Mouse (Mus musculus): ENCODE data around the gene Mtus2.
"Not testable (repeated sequence)": the region's sequence is repeated elsewhere in the genome, so short reads cannot be mapped to it uniquely, and the experiment has no call there.

The Mtus2 gene

GRCm38 (mm10) chr5:147956821-147957564 lies at the start of gene Mtus2:
Gene Mtus2, plus strand, starts transcription at chr5:147957320.
- peak; percentile 79 for DNase-seq

- DNase-seq, result no peak
These were observed 49.3 kb upstream of the Mtus2 start for GRCm38 (mm10) chr5:147907851-147908250.

- DNase-seq, result peak; percentile 30
These were observed 46.2 kb upstream of the Mtus2 start for GRCm38 (mm10) chr5:147910807-147911509.

DNA sequence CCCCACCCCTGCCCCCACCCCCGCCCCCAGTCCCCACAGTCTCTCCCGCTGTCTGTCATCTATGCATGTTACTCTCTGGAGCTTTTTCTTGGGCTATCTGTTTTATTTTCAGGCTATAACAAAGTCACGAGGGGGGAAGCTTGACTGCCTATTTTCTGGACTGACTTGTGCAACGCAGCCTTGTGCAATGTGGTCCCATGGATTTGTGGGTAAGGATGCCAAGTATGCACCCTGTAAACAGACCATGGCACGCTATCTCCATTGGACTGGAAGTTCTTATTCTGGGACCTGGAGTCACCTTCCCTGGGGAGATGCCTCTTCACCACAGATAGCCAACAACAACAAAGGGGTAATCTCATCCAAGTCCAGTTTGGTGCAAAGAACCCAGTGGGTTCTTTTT lies 45.4 kb upstream of the Mtus2 start:
- peak; percentile 84 for DNase-seq

DNA sequence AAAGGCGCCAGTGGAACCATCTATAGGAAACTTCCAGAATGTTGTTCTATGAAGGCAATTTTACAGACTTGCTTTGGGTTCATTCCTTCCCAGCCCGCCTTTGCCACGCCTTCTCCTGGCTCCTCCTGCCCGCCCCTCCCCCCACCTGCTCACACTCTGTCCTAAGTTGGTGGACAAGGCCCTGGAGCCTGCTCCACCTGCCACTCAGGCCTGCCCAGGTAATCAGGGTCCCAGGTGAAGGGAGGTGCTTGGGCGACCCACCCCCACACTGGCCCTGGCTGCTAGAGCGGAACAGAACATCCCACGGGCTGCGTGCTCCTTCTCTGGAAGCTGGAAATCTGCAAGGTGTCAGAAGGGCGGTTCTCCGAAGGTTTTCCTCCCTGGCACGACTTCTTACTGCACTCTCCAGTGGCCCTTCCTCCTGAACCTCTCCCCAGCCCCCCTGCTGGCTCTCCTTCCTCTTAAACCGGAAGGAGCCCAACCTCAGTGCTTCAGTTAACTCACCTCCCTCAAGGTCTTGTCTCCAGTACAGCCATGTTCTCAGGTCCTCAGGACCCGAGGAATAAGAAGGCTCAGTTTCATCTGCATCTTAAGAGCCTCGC lies 43.8 kb upstream of the Mtus2 start:
- DNase-seq, result peak; percentile 50

- no peak for DNase-seq
These were observed 42.0 kb upstream of the Mtus2 start for GRCm38 (mm10) chr5:147915038-147915566.

DNA sequence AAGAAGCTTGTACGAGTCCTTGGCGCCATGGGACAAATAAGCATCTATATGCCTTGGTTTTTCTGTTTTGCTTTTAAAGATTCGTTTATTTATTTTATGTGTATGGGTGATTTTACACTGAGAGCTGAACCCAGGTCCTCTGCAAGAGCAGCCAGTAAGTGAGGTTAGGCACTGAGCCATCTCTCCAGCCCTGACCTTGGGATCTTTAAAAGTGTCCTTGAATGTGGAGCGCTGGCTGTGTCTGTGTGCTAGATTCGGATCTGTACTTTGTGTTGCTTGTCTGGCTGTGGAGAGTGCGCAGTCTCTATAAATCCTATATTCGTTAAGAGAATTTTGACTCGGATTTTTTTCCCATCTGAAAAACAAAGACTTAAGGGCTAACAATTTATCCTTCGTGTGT lies 40.9 kb upstream of the Mtus2 start:
- no peak for DNase-seq

- DNase-seq, result peak; percentile 76
These were observed 38.9 kb upstream of the Mtus2 start for GRCm38 (mm10) chr5:147918044-147918846.

GRCm38 (mm10) chr5:147924621-147925020 lies 32.5 kb upstream of the Mtus2 start:
- no peak for DNase-seq

GRCm38 (mm10) chr5:147925935-147926604 lies 31.1 kb upstream of the Mtus2 start:
- DNase-seq, result peak; percentile 57

GRCm38 (mm10) chr5:147928668-147929497 lies 28.2 kb upstream of the Mtus2 start:
- no peak for DNase-seq

DNA sequence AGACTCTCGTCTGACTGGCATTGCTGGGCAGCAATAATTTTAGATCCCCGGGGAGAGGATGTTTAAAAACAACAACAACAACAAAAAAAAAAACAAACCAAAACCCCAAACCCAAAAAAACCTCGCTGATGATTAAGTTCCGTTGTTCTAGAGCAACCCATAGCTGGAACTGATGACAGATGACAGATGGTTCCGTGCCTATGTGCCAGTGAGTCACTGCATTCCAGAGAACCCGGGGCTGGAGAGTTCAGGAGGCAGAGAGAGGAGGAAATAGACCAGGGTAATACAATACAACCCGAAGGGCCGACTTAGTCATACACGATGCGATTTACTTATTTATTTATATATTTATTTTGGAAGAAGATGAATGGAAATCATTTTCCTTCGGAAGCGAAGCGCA lies 22.0 kb upstream of the Mtus2 start:
- DNase-seq, result no peak

- no peak for DNase-seq
These were observed 17.9 kb upstream of the Mtus2 start for GRCm38 (mm10) chr5:147939226-147939625.

- peak; percentile 58 for DNase-seq
These were observed 12.0 kb upstream of the Mtus2 start for GRCm38 (mm10) chr5:147945000-147945666.

DNA sequence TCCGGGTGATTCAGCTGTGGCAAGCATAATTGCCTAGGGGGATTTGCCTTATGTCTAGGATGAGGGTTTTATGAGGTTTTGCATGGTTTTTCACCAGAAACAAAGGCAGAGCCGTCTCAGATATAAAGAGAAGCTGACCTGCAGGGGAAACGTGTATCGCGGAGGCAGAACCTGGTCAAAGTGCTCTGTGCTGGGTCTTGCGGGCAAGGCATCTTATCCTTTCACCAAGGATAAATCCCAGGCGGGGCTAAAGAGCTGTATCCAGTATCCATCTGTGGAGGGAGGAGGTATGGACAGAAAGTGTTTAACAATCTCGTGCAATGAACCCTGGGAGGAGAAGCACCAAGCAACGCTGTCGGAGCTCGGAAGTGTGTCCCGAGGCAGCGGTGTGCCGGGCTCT lies 7.2 kb upstream of the Mtus2 start:
- no peak for DNase-seq

- DNase-seq, result no peak
These were observed 5.4 kb upstream of the Mtus2 start for GRCm38 (mm10) chr5:147951751-147952150.

DNA sequence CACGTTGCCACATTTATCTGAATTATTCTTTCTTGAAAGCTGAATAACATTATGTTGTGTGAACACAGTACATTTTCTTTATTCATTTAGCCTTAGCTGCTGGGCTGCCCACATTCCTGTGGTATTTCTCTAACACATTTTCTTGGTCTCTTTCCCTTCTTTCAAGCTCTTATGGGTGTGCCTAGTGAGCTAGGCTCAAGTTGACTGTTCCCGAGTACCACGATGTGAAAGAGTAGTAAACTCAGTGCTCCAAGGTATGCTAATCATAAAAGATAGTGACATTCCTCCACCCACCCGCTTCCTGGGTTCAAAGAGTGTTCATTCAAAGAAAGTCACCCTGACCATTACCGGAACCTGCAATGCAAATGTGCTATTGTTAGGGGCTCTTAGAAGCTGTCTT lies 3.9 kb upstream of the Mtus2 start:
- not testable (repeated sequence) for DNase-seq

- no peak for DNase-seq
These were observed 1.4 kb upstream of the Mtus2 start for GRCm38 (mm10) chr5:147955671-147956070.

GRCm38 (mm10) chr5:147956421-147956820 lies 699 bp upstream of the Mtus2 start:
- DNase-seq, result no peak

DNA sequence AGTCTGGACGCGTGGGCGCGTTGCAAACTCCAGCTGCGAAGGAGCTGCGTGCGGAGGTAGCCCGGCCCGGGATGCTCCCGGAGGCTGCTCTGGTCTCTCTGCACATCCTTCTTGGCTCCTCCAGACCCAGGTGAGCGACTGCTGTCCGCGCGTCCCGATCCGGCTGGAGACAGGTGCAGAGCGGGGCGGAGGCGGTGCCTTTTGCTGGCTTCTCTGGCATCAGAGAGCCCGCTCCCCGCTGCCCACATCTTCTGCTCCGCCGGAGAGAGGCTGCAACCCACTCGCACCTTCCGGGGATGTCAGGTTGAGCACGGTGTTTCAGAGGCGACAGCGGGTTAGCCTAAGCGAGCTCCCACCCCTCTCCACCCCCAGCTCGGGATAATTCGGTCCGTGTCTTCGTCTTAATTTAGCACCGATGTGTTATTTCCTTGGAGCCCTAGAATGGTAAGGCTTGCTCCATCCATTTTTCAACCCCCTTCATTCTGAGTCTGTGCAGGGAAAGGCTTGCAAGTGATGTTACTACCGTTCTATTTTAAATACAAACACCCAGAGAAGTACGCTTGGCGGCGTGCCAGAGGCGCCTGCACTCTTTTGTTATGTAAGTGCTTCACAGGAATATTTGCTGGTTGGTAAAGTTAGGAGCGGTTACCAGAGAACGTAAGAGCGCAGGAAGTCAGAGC lies 612 bp downstream of the Mtus2 start:
- peak; percentile 84 for DNase-seq
